Mouse (Mus musculus) adrenal gland, adult 18-20 months (tissue): ENCODE measurements around the gene Cdk17. TPM values are rescaled to one million over a fixed set of nuclear protein-coding genes. Genes with fewer than 3 reads are reported as not detected.
A peak's percentile ranks its signal among the peaks of the same experiment; 100 is the strongest.

Experiments
- DNase-seq, 2 experiments: peaks; one replicate each; pipeline ENCODE4 v3.0.0; 2021 to 2022; ENCODE audit warnings: low spot score in 2 of 2
- long read RNA-seq, 2 experiments: library from polyadenylated mRNA; stranded (forward); transcript quantifications; one replicate each; pipeline ENCODE4 v2.0.0; 2021
- total RNA-seq, 2 experiments: library from RNA; stranded (reverse); gene quantifications; 1 replicate in 1 of 2; 2 replicates in 1 of 2; pipeline ENCODE4 v1.2.3; 2021

Cdk17 gene
- total RNA-seq = 10 to 100 TPM; 24.6 to 29.4 TPM
- long read RNA-seq, experiment 1, transcript Cdk17-201 (17 exons, 3,615 nt) = major isoform, 22 of 33 reads
- long read RNA-seq, experiment 1, partial matches to known transcripts = 5 of 33 reads
- long read RNA-seq, experiment 1, other reads (novel, unspliced or antisense) = 6 of 33 reads
- long read RNA-seq, experiment 2, transcript Cdk17-201 (17 exons, 3,615 nt) = major isoform, 50 of 70 reads
- long read RNA-seq, experiment 2, partial matches to known transcripts = 14 of 70 reads
- long read RNA-seq, experiment 2, other reads (novel, unspliced or antisense) = 6 of 70 reads

DNA sequence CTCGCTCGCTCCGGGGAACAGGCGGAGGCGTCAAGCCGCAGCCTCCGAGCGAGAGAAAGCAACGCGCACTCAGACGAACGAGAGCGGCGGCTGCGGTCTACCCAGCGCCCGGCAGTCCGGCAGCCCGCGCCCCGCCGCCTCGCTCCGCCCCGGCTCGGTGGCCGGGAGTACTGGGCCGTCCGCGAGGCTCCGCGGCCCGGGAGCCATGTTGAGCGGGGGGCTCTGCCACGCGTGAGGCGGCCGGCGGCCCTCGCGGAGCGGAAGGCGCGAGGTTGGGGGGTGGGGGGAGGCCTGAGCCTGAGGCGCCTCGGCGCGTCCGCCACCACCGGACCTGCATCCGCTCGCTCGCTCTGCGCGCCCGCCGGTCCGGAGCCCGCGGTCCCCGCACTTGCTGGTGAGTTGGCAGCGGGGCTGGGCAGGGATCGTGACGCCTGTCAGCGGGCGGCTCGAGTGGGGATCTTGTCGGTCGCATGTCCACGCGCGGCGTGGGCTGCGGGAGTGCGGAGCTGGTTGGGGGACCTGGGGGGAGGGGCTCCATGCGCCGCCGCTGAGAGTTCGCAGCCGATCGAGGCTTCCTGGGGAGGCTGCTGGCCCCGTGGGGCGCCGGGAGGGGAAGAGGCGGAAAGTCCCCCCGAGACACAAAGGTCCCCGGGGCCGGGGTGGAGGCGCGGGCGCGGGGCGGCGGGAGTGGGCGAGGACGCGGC is at the start of gene Cdk17:
Gene Cdk17 (plus strand): TSS at position 69 of the 704 bp plus-strand sequence.
- DNase-seq = peak; percentile 69 to 72

- peak in 1 of 2 experiments; percentile 15 for DNase-seq
Observed at GRCm38 (mm10) chr10:93111412-93111811, 49.3 kb upstream of the Cdk17 start.

GRCm38 (mm10) chr10:93112021-93112420 is 48.7 kb upstream of the Cdk17 start:
- DNase-seq = no peak

DNA sequence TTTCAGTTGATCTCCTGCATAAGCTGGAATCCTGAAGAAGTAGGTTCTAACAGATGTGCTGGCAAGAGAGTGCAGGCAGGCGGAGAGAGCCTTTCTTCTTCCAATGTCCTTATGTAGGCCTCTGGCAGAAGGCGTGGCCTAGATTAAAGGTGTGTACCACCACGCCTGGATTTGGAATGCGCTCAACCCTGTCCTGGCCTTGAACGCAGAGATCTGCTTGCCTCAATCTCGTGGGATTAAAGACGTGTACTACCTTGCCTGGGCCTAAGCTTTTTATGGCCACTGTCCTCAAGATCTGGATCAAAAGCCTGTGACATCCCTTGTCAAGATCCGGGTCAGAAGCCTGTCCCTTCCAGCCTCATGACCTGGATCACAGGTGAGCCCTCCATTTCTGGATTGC is 46.7 kb upstream of the Cdk17 start:
- DNase-seq = no peak

DNA sequence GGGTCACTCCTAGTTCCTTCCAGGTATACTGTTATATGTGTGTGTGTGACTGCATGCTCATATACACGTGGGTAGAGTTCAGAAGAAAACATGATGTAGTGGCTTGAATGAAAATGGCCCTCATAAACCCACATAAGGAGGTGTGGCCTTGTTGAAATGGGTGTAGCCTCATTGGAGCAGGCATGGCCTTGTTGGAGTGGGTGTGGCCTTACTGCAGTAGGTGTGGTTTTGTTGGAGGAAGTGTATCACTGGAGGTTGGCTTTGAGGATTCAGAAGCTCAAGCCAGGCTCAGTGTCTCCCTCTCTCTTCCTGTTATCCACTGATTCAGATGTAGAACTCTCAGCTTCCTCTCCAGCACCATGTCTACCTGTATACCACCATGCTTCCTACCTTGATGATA is 45.9 kb upstream of the Cdk17 start:
- no peak for DNase-seq

DNA sequence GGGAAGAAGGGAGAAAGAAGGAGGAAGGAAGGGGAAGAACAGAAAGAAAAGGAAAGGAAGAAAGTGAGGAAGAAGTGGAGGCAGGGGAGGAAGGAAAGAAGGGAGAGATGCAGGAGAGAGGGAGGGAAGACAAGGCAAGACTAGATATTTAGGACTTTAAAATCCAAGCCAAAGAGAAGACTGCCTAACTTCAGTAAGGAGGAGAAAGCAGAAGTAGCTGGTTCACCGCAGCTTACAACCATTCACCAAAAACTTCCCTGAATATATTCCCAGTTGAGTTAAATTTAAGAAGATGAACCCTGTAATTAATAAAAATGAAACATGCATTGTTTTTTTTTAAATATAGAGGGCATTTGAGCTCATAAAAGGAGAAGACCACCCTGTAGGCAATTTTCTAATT is 44.9 kb upstream of the Cdk17 start:
- no peak for DNase-seq

DNA sequence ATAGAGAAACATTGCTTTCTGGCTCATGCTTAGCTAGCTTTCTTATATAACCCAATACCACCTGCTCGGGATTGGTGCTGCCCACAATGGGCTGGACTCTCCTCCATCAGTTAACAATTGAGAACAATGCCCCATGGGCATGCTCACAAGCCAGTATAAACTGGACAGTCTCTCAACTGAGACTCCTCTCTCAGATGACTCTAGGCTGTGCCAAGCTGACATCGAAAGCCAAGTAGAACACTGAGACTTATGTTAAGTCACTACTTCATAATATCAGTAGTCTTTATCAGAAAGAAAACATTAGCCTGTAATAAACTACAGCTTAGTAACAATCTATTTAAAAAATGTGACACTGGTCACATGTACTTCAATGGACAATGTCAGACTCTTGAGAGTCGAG is 44.0 kb upstream of the Cdk17 start:
- no peak for DNase-seq

DNA sequence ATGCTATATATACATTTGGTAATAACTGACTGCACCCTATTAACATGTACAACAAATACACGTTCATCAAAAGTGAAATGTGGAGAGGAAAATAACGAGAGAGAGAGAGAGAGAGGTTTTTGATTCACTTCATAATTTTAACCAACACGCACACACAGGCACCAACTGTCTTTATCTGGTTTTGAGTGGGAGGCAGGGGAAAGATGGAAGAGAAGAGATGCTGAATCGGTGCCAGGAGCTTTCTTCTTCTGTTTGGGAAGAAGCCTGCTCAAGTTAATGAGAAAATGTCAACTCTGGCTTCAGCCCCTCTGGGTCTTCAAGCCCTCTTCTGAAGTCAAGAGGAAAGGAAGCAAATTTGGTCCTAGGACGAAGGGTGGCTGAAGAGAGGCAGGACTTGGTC is 40.9 kb upstream of the Cdk17 start:
- no peak for DNase-seq

- no peak for DNase-seq
Observed at GRCm38 (mm10) chr10:93121262-93121860, 39.3 kb upstream of the Cdk17 start.

DNA sequence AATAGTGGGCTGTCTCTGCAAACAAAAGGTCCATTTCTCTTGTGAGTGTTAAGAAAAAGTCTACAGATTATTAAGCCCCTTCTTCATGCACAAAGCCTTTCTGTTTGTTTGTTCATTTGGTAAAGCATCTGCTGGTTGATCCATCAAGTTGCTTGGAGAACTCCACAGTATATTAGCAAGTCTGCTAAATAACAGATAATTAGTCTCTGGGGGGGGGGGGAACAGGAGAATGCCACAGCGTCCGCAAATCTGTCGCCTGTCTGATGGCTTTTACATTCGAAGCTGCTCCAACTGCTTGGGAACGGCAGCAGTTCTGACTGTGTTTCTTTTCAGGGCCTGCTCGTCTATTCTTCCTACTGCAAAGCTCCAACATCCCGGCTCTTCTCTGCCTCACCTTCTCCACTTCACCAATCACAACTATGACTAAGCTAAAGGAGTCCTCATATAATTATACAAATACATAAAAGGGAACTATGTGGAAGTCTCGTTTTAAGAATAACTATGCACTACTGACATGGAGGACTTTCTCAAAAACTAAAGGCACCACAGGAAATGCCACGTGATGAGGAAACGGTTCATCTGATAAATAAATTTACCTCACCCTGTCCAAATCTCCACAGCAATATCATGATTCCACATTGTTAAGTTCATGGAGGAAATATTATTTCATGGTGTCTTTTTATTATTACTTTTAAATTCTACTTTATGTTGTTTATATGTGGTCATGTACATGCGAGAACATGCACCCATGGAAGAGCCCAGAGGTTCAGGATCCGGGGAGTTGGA is 38.1 kb upstream of the Cdk17 start:
- no peak for DNase-seq

DNA sequence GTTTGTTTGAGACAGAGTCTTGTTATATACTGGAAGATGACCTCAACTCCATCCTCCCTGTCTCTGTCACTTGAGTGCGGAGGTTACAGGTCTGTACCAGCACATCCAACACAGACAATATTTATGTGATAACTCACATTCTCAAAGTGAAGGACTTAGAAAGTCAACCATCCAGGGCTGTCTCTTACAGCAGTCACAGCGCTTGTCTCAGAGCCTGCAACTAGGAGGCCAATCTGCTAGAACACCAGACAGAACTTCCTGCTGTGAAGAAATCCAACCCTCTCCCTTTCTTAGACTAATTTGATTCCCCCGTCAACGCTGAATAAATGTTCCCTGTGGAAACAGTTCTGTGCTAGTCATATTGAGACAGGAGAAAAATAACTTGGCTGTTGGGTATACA is 37.4 kb upstream of the Cdk17 start:
- DNase-seq = no peak

- peak in 1 of 2 experiments; percentile 36 for DNase-seq
Observed at GRCm38 (mm10) chr10:93123957-93124613, 36.6 kb upstream of the Cdk17 start.

DNA sequence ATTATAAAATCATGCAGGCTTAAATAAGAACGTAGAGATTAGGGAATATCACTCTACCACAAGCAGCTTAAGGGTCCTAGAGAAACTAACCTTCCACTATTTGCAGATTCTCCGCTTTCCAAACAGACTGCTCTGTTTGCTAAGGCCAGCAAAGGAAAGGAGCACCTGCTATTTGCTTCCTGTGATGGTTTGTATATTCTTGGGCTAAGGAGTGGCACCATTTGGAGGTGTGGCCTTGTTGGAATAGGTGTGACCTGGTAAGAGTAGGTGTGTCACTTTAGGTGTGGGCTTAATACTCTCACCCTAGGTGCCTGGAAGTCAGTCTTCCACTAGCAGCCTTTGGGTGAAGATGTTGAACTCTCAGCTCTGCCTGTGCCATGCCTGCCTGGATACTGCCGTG is 34.6 kb upstream of the Cdk17 start:
- no peak for DNase-seq

- DNase-seq = no peak
Observed at GRCm38 (mm10) chr10:93128566-93128965, 32.1 kb upstream of the Cdk17 start.

DNA sequence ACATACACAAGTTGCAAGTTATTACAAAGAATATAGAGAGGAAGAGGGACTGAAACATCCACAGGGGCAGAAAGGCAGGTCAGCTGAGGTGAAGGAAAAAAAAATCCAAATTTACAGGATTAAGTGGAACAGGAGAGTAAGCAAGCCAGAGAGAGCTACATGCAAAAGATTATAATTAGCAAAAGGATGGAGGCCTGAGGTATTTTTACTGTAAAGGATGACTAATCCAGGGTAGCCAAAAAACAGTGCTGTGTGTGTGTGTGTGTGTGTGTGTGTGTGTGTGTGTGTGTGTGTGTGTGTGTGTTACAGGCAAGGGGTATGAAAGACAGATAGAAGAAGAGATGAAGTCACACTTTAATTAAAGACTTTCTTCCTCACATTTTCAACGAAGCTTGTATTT is 31.3 kb upstream of the Cdk17 start:
- DNase-seq = no peak

DNA sequence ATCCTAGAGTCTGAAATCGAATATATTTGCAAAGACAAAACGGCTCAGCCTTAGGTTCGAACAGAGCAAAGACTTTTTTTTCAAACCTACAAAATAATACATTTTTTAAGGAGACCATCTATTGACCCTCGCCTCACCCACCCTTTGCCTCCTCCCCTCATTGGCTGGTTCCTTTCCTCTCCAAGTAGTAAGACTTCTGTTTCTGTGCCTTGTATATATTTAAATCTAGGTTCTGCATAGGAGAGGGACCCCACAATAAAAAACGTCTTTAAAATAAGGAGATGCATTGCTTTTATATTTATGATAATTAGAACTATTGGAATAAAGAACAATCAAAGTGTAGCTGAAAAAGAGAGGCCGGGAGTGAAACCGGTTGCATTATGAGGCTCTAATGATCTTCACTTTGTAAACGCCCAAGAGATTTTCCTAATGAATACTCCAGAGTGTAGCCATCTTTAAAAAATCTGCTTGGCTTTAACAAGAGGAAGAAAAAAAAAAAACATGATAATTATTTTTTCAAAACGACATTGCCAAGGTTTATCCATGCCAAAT is 30.7 kb upstream of the Cdk17 start:
- DNase-seq = no peak

GRCm38 (mm10) chr10:93130456-93130940 is 30.2 kb upstream of the Cdk17 start:
- DNase-seq = no peak

DNA sequence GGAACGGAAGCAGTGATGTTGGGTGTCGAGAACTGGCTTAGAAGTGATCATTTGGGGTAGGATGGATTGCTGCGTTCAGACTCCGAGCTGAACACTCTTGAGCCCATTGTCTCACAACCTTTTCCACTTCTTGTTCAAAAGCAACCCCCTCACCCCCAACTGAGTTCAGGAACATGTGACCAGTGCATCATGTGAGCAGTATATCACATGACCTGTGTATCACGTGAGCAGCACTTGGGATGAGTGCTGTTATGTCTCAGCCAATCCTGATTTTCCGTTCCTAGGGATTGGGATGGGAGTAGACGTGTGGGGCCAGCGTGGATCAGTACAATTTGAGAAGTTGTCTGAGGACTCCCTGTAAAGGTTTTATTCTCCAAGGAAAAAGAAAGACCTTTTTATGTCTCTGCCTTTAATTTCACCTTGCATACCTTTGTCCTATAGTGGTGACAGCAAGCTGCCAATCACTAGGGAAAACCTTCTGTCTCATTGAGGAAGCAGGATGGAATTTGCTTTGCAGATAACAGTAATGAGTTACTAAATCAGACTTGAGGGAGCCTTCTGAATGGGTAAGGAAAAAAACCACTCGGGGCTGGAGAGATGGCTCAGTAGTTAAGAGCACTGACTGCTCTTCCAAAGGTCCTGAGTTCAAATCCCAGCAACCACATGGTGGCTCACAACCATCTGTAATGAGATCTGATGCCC is 28.7 kb upstream of the Cdk17 start:
- DNase-seq = no peak

- DNase-seq = peak in 1 of 2 experiments; percentile 30
Observed at GRCm38 (mm10) chr10:93138730-93139129, 21.9 kb upstream of the Cdk17 start.

DNA sequence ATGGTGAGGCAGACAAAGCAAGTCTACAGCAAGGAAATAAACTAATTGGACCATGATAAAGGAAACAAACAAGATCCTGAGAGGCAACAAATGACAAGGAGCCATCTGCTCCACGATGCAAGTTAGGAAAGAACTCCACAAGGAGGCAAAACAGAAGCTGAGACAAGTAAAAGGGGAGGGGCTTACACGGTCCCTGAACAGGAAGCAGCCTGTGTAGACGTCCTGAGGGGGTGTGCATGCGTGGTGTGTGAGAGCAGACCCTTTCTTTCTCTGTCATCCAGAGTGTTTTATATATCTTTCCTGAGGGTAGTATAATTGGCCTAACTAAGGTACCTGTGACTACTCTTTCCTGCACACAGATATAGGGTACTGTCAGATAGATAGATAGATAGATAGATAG is 19.9 kb upstream of the Cdk17 start:
- no peak for DNase-seq
